In the genomic region with DNA sequence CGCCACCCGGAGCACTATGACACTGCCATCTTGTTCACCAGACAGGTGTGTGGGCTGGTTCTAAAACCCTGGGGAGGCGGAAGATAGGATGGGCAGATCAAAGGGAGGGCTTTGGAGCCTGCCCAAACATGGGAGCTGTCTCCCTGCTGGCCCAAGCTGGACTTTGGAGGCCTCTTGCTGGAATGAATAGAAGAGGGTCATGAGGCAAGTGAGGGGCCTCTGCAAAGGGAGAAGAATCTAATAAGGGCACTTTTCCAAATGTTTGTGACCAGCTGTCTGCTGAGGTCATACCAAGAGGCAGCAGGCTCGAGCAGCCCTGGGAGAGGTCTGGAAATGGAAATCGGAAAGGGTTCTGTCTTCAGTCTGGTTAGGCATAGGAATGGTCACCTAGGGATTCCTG, we compare ENCODE assay signal across 16 mouse cellular contexts. TPM values are rescaled to one million over a fixed set of nuclear protein-coding genes. Genes with fewer than 3 reads are reported as not detected.
"Had no signal": no experiment of that assay in that cellular context is flagged by ENCODE, and none has a peak within 500 bp of the region (broad histone marks: within the 10 kb centered on the region; RNA-seq: fewer than 3 reads in every experiment).

No protein-coding gene starts in this region.

- H3K4me1 ChIP-seq: liver, embryonic 12.5 days; megakaryocyte, embryonic 14.5 days; midbrain, embryonic 12.5 days had no signal

- H3K4me3 ChIP-seq: limb, embryonic 15.5 days; liver, embryonic 12.5 days; megakaryocyte, embryonic 14.5 days; midbrain, embryonic 12.5 days; neural tube, embryonic 13.5 days had no signal

- H3K4me2 ChIP-seq: limb, embryonic 15.5 days; liver, embryonic 12.5 days; midbrain, embryonic 12.5 days; neural tube, embryonic 13.5 days had no signal

- H3K9me3 ChIP-seq: limb, embryonic 15.5 days; liver, embryonic 12.5 days; megakaryocyte, embryonic 14.5 days; midbrain, embryonic 12.5 days; neural tube, embryonic 13.5 days had no signal

- H3K36me3 ChIP-seq: limb, embryonic 15.5 days; liver, embryonic 12.5 days; midbrain, embryonic 12.5 days; neural tube, embryonic 13.5 days had no signal

- H3K9ac ChIP-seq: limb, embryonic 15.5 days; liver, embryonic 12.5 days; midbrain, embryonic 12.5 days; neural tube, embryonic 13.5 days had no signal

- DNase-seq: kidney, adult 9 months; kidney, postnatal 36 days; layer of hippocampus, adult 9-11 months; layer of hippocampus, postnatal 36 days; right cerebral cortex, postnatal 14 days; thymus, adult 18-20 months; thymus, postnatal 25 days had no signal

- H3K27ac ChIP-seq: kidney, postnatal 0 days; limb, embryonic 15.5 days; liver, embryonic 12.5 days; macrophage; midbrain, embryonic 12.5 days; neural tube, embryonic 13.5 days had no signal

- ATAC-seq: intestine, postnatal 0 days; liver, embryonic 12.5 days; midbrain, embryonic 16.5 days had no signal

RNA-seq across cellular contexts. Expression of gene Adamts8, which starts 9.1 kb away (rescaled TPM):
- polyA plus RNA-seq: macrophage had no signal
